Mouse (Mus musculus): ENCODE data around the gene Smim10l1.
A peak's percentile ranks its signal among the peaks of the same experiment; 100 is the strongest.

Gene Smim10l1

DNA sequence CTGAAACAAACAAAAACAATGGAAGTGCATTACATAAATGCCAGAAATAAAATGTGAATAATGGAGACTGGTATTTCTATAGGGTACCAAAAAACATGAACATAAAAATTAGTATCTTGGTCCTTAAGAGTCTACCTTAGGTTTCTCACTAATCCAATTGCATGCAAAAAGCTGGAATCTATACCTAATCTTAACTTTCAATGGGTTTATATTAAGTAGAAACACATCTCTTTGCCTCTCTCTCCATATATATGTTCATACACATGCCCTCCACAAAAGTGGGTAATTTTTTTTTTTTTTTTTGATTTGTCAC is at the start of gene Smim10l1:
Smim10l1 (plus strand) TSS at position 301 of the 313 bp plus-strand sequence.
- DNase-seq (ENCODE audit: extremely low spot score, low read depth, low spot score), result no peak

DNA sequence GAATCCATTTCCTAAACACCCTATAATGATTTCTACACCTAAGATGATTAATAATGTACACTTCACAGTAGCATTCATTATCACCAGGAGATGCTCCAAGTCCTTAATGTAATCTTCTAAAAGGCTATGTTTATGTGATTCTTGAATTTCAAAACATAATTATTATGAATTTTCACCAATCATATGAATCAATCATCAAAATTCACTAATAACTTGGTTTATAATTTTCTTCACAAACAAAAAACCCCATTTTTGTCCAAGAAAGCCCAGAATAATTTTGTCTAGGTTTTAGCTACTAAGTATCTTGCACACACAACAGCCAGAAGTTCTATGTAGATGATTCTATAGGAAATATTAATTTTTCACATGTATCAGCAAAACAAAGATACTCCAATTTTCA is 49.0 kb upstream of the Smim10l1 start, which contains the start of gene Tas2r140:
Tas2r140 (minus strand) TSS at position 101 of the 400 bp plus-strand sequence.
- DNase-seq (ENCODE audit: extremely low spot score, low read depth, low spot score), result no peak

DNA sequence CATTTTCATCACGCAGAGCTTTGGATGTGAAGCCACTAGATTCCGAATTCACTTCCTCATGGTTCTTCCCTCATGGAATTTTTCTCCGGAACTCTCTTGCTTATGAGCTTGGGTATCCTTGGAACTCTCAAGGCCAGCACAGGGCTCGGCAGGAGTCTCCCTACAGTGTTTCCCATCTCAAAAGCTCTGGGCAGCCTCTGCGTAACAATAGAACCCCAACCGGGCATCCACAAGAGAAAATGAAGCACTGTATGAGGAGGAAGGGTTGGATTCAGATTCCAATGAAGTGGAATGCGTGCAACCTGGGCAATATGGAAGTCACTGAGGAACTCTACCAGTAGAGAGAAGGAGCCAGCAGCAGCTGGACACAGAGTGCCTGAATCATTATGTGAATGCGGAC is 12.5 kb upstream of the Smim10l1 start:
- no peak for DNase-seq (ENCODE audit: extremely low spot score, low read depth, low spot score)

DNA sequence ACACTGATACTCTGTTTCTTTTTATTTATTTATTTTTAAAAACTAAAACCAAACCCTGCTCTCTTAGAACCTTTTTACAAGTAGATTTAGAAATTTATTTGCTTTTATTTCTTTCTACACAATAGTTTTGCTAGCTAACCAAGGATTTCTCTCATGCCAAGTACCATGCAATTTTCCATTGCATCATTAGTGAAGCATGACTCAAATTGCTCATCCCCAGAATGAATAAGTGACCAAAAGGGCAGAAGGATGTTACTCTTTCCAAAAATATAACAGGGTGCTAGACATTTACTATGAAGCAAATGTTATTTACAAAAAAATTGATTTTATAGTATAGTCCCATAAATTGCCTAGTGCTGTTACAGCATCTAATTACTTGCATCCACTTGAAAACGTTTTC is 2.3 kb upstream of the Smim10l1 start:
- no peak for DNase-seq (ENCODE audit: extremely low spot score, low read depth, low spot score)

DNA sequence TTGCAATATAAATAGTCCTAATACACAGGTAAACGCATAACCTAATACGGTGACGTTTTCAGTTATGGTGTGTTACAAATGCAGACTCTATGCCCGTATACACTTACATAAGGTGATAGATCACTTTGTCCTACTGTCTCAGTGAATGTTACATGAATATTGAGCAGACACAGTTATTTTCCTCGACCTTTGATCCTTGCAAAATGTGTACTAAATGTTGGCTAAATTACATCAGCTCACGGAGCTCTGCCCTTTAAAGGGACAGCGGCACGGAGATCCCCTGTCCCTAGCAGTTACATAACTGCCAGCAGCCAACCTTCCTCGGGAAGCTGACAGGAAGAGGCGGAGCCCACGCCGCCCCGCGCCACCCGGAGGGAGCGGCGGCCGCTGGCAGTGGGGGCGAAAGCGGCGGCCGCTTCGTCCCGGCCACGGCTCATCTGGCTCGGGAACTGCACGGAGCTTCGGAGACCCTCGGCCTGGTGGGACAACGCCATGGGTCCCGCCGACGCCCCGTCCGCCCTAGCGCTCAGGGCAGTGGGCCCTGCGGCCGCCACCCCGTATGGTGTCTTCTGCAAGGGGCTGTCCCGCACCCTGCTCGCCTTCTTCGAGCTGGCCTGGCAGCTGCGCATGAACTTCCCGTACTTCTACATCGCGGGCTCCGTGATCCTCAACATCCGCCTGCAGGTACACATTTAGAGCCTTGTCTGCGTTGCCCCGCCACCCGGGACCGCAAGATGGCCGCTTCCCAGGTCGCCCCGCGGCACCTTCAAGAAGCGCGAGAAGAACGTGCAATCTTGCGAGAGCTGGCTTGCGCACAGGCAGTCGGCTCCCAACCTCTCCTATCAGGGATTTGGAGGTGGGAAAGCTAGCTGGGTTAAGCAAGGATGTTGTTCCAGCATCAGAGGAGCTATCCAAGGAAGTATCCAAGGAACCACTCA is 482 bp downstream of the Smim10l1 start:
- peak; percentile 83 for DNase-seq (ENCODE audit: extremely low spot score, low read depth, low spot score)
